Mouse (Mus musculus): Measurements from ENCODE around the gene Olfr64. TPM values are rescaled to one million over a fixed set of nuclear protein-coding genes. Genes with fewer than 3 reads are reported as not detected.
A peak's percentile ranks its signal among the peaks of the same experiment; 100 is the strongest.

Olfr64 gene
- polyA plus RNA-seq (2012; rRNA removed), result not detected in 2 replicates

- no peak for DNase-seq
- Histone ChIP-seq H3K4me3 (replicated peaks; ENCODE audit: extremely low read depth, low read depth, low read length) (no peak within 1 kb of the TSS), H3K4me1 (ENCODE audit: control insufficient read depth, insufficient read depth, low read length) (no peaks in the 10 kb centered on the region)
- 63% methylated on average over 1 of the region's 1 CpGs for whole genome bisulfite sequencing
- TF ChIP-seq POLR2A (IDR thresholded peaks at IDR 0.05; ENCODE audit: borderline replicate concordance, extremely low read depth, low read depth, low read length), result no peak
- no peak for TF ChIP-seq CTCF (IDR thresholded peaks at IDR 0.05; ENCODE audit: insufficient read depth, low read length)
These were observed at the start of gene Olfr64 for GRCm38 (mm10) chr7:103894385-103894784. Gene Olfr64 (minus strand): TSS chr7:103894485.

GRCm38 (mm10) chr7:103942730-103943129, 48.4 kb upstream of the Olfr64 start:
- TF ChIP-seq CTCF (IDR thresholded peaks at IDR 0.05; ENCODE audit: insufficient read depth, low read length) (peak; percentile 66), POLR2A (IDR thresholded peaks at IDR 0.05; ENCODE audit: borderline replicate concordance, extremely low read depth, low read depth, low read length) (no peak)
- H3K4me1 ChIP-seq (ENCODE audit: control insufficient read depth, insufficient read depth, low read length), result no peaks in the 10 kb centered on the region
- no peak overlapping the region for H3K4me3 ChIP-seq (replicated peaks; ENCODE audit: extremely low read depth, low read depth, low read length)
- DNase-seq, result no peak
- 29% methylated on average over 2 of the region's 2 CpGs for WGBS

GRCm38 (mm10) chr7:103934264-103934663, 40.0 kb upstream of the Olfr64 start, which contains the start of gene Olfr632:
Gene Olfr632 (plus strand): TSS chr7:103934347.
- DNase-seq, result no peak
- no peak within 1 kb of the TSS for H3K4me3 ChIP-seq (replicated peaks; ENCODE audit: extremely low read depth, low read depth, low read length)
- 55% methylated on average over 2 of the region's 2 CpGs for WGBS
- TF ChIP-seq POLR2A (IDR thresholded peaks at IDR 0.05; ENCODE audit: borderline replicate concordance, extremely low read depth, low read depth, low read length) (no peak), CTCF (IDR thresholded peaks at IDR 0.05; ENCODE audit: insufficient read depth, low read length) (no peak)
- H3K4me1 ChIP-seq (ENCODE audit: control insufficient read depth, insufficient read depth, low read length), result no peaks in the 10 kb centered on the region

GRCm38 (mm10) chr7:103928525-103928924, 34.2 kb upstream of the Olfr64 start, which contains the start of gene Olfr631:
Gene Olfr631 (plus strand): TSS chr7:103928825.
- H3K4me1 ChIP-seq (ENCODE audit: control insufficient read depth, insufficient read depth, low read length), result no peaks in the 10 kb centered on the region
- TF ChIP-seq POLR2A (IDR thresholded peaks at IDR 0.05; ENCODE audit: borderline replicate concordance, extremely low read depth, low read depth, low read length), result no peak
- no peak for TF ChIP-seq CTCF (IDR thresholded peaks at IDR 0.05; ENCODE audit: insufficient read depth, low read length)
- no peak within 1 kb of the TSS for H3K4me3 ChIP-seq (replicated peaks; ENCODE audit: extremely low read depth, low read depth, low read length)
- DNase-seq, result no peak

GRCm38 (mm10) chr7:103915338-103915737, 21.1 kb upstream of the Olfr64 start:
- TF ChIP-seq POLR2A (IDR thresholded peaks at IDR 0.05; ENCODE audit: borderline replicate concordance, extremely low read depth, low read depth, low read length) (no peak), CTCF (IDR thresholded peaks at IDR 0.05; ENCODE audit: insufficient read depth, low read length) (no peak)
- DNase-seq, result no peak

GRCm38 (mm10) chr7:103912969-103913511, 18.8 kb upstream of the Olfr64 start:
- H3K4me1 ChIP-seq (ENCODE audit: control insufficient read depth, insufficient read depth, low read length), result no peaks in the 10 kb centered on the region
- TF ChIP-seq CTCF (IDR thresholded peaks at IDR 0.05; ENCODE audit: insufficient read depth, low read length), result no peak
- TF ChIP-seq POLR2A (IDR thresholded peaks at IDR 0.05; ENCODE audit: borderline replicate concordance, extremely low read depth, low read depth, low read length), result no peak
- 53% methylated on average over 8 of the region's 8 CpGs for WGBS
- H3K4me3 ChIP-seq (replicated peaks; ENCODE audit: extremely low read depth, low read depth, low read length), result no peak overlapping the region
- no peak for DNase-seq

More at GRCm38 (mm10) chr7:103915338-103915737, 21.1 kb upstream of the Olfr64 start:
- no peaks in the 10 kb centered on the region for H3K4me1 ChIP-seq (ENCODE audit: control insufficient read depth, insufficient read depth, low read length)
- H3K4me3 ChIP-seq (replicated peaks; ENCODE audit: extremely low read depth, low read depth, low read length), result no peak overlapping the region

- no peak for DNase-seq
- no peaks in the 10 kb centered on the region for H3K4me1 ChIP-seq (ENCODE audit: control insufficient read depth, insufficient read depth, low read length)
- TF ChIP-seq POLR2A (IDR thresholded peaks at IDR 0.05; ENCODE audit: borderline replicate concordance, extremely low read depth, low read depth, low read length), result no peak
- TF ChIP-seq CTCF (IDR thresholded peaks at IDR 0.05; ENCODE audit: insufficient read depth, low read length), result no peak
- WGBS, result 2% methylated on average over 3 of the region's 3 CpGs
- no peak overlapping the region for H3K4me3 ChIP-seq (replicated peaks; ENCODE audit: extremely low read depth, low read depth, low read length)
These were observed 15.8 kb upstream of the Olfr64 start for GRCm38 (mm10) chr7:103910047-103910446.

- no peak within 1 kb of the TSS for H3K4me3 ChIP-seq (replicated peaks; ENCODE audit: extremely low read depth, low read depth, low read length)
- no peaks in the 10 kb centered on the region for H3K4me1 ChIP-seq (ENCODE audit: control insufficient read depth, insufficient read depth, low read length)
- TF ChIP-seq POLR2A (IDR thresholded peaks at IDR 0.05; ENCODE audit: borderline replicate concordance, extremely low read depth, low read depth, low read length) (no peak), CTCF (IDR thresholded peaks at IDR 0.05; ENCODE audit: insufficient read depth, low read length) (no peak)
- WGBS, result 67% methylated on average over 2 of the region's 2 CpGs
- no peak for DNase-seq
These were observed 8.9 kb upstream of the Olfr64 start, which contains the start of gene Olfr65 for GRCm38 (mm10) chr7:103903187-103903586. Gene Olfr65 (plus strand): TSS chr7:103903487.

GRCm38 (mm10) chr7:103886152-103886551, 8.1 kb downstream of the Olfr64 start, which contains the start of gene Olfr66:
Gene Olfr66 (minus strand): TSS chr7:103886252.
- TF ChIP-seq CTCF (IDR thresholded peaks at IDR 0.05; ENCODE audit: insufficient read depth, low read length), result no peak
- TF ChIP-seq POLR2A (IDR thresholded peaks at IDR 0.05; ENCODE audit: borderline replicate concordance, extremely low read depth, low read depth, low read length), result no peak

GRCm38 (mm10) chr7:103877093-103877492, 17.2 kb downstream of the Olfr64 start:
- WGBS, result 63% methylated on average over 2 of the region's 2 CpGs
- no peak for DNase-seq
- Histone ChIP-seq H3K4me1 (ENCODE audit: control insufficient read depth, insufficient read depth, low read length) (no peaks in the 10 kb centered on the region), H3K4me3 (replicated peaks; ENCODE audit: extremely low read depth, low read depth, low read length) (no peak overlapping the region)
- TF ChIP-seq POLR2A (IDR thresholded peaks at IDR 0.05; ENCODE audit: borderline replicate concordance, extremely low read depth, low read depth, low read length), result no peak
- TF ChIP-seq CTCF (IDR thresholded peaks at IDR 0.05; ENCODE audit: insufficient read depth, low read length), result no peak

More at GRCm38 (mm10) chr7:103886152-103886551, 8.1 kb downstream of the Olfr64 start, which contains the start of gene Olfr66:
- Histone ChIP-seq H3K4me3 (replicated peaks; ENCODE audit: extremely low read depth, low read depth, low read length) (no peak within 1 kb of the TSS), H3K4me1 (ENCODE audit: control insufficient read depth, insufficient read depth, low read length) (no peaks in the 10 kb centered on the region)
- no peak for DNase-seq
